Mouse (Mus musculus) heart, embryonic 12.5 days (tissue): ENCODE measurements at regions not wholly inside any gene's neighbourhood (a gene's known extent, or its start where the extent isn't known, plus 50 kb on each side); places are given as distances from the start of the nearest gene placed in this dataset.

Experiments
- ATAC-seq: fragments of 200-750 bp; cut with Nextera tagmentation; 2 replicates; pipeline ENCODE4 v1.8.0; 2017; ENCODE audit warnings: moderate TSS enrichment, moderate library complexity; ENCODE audit not compliant: insufficient number of reproducible peaks, low FRiP score
- H3K27ac ChIP-seq: fragments of 300-500 bp; sonication (generic); 2 replicates; pipeline ENCODE4 v1.5.1; 2016; ENCODE audit warnings: mild to moderate bottlenecking, moderate library complexity; ENCODE audit not compliant: poor library complexity, severe bottlenecking
- H3K27me3 ChIP-seq: fragments of 300-500 bp; sonication (generic); replicated peaks from 2 replicates; pipeline ENCODE4 v1.6.1; 2016; ENCODE audit warnings: mild to moderate bottlenecking, moderate library complexity
- H3K36me3 ChIP-seq: fragments of 300-500 bp; sonication (generic); 2 replicates; pipeline ENCODE4 v1.6.1; 2016; ENCODE audit warnings: mild to moderate bottlenecking, moderate library complexity
- H3K4me1 ChIP-seq: fragments of 300-500 bp; sonication (generic); replicated peaks from 2 replicates; pipeline ENCODE4 v1.6.1; 2016; ENCODE audit warnings: mild to moderate bottlenecking
- H3K4me2 ChIP-seq: fragments of 300-500 bp; sonication (generic); 2 replicates; pipeline ENCODE4 v1.6.1; 2016; ENCODE audit warnings: mild to moderate bottlenecking, moderate library complexity
- H3K4me3 ChIP-seq: fragments of 300-500 bp; sonication (generic); 2 replicates; pipeline ENCODE4 v1.5.1; 2016; ENCODE audit warnings: mild to moderate bottlenecking
- H3K9ac ChIP-seq: fragments of 300-500 bp; sonication (generic); 2 replicates; pipeline ENCODE4 v1.6.1; 2016; ENCODE audit warnings: mild to moderate bottlenecking, moderate library complexity
- H3K9me3 ChIP-seq: fragments of 300-500 bp; sonication (generic); replicated peaks from 2 replicates; pipeline ENCODE4 v1.6.1; 2016; ENCODE audit warnings: mild to moderate bottlenecking, moderate library complexity
- WGBS: fragments of 180-500 bp; shearing (Covaris S2); methylation state at CpG from one replicate; pipeline ENCODE4 v1.1.7; 2016; 5-methylcytosine and 5-hydroxymethylcytosine counted together

DNA sequence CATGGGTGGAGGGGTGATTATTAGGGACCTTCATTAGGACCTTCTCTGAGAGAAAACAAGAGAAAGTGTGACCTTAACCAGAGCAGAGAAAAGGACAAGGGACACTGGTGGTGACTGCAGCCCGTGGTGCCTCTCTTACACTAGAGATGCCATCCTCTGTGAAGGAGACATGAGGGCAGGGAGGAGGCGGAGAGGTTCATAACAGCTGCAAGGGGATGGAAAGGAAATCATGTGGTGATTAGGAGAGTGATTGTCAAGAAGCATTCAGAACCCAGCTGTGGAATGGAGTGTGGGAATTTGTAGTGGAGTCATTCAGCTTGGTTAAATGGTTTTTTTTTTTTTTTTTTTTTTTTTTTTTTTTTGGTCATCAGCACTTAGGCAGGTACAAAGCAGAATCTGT is 64.7 kb upstream of the Dnah5 start:
- no peak overlapping the region for H3K4me3 ChIP-seq
- peaks cover 5% of the 10 kb centered on the region for H3K4me1 ChIP-seq
- H3K4me2 ChIP-seq = no peak overlapping the region
- 0 out of 2 replicates have a peak, but pooled peaks cover 4% of the 10 kb centered on the region for H3K9me3 ChIP-seq
- H3K36me3 ChIP-seq = no peaks in the 10 kb centered on the region
- H3K27me3 ChIP-seq = no peaks in the 10 kb centered on the region
- H3K9ac ChIP-seq = no peak overlapping the region
- H3K27ac ChIP-seq = no peak overlapping the region
- no peak for ATAC-seq
- 66% methylated on average over 2 of the region's 2 CpGs for WGBS

- H3K4me2 ChIP-seq = no peak overlapping the region
- H3K27me3 ChIP-seq = no peaks in the 10 kb centered on the region
- no peaks in the 10 kb centered on the region for H3K36me3 ChIP-seq
- H3K4me1 ChIP-seq = no peaks in the 10 kb centered on the region
- H3K9me3 ChIP-seq = 0 out of 2 replicates have a peak, but pooled peaks cover 4% of the 10 kb centered on the region
- no peak overlapping the region for H3K27ac ChIP-seq
- H3K9ac ChIP-seq = no peak overlapping the region
- ATAC-seq = no peak
- H3K4me3 ChIP-seq = no peak overlapping the region
- WGBS = 91% methylated on average over 8 of the region's 8 CpGs
Measured at GRCm38 (mm10) chr15:28140301-28140700, 63.3 kb upstream of the Dnah5 start.

DNA sequence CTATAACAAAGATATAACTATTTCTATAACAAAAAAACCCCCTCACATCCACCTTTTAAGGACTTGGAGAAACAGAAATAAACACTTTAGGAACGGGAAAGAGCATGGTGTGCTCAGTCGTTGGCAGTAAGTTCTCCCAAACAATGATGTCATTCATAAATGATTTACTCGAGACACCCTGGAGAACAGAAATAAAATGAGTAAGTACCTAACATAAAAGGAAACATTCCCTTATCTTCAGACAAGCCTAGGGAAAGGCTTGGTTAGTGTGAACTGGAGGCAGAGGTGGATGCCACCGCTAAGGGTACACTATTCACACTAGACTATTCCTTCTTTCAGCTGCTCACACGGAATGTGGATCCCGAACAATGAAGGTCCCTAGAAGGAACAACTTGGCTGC is 62.2 kb upstream of the Dnah5 start:
- H3K9me3 ChIP-seq = 0 out of 2 replicates have a peak, but pooled peaks cover 4% of the 10 kb centered on the region
- H3K4me3 ChIP-seq = no peak overlapping the region
- ATAC-seq = no peak
- no peaks in the 10 kb centered on the region for H3K27me3 ChIP-seq
- no peak overlapping the region for H3K9ac ChIP-seq
- no peaks in the 10 kb centered on the region for H3K36me3 ChIP-seq
- no peaks in the 10 kb centered on the region for H3K4me1 ChIP-seq
- H3K4me2 ChIP-seq = no peak overlapping the region
- WGBS = 57% methylated on average over 6 of the region's 6 CpGs
- H3K27ac ChIP-seq = no peak overlapping the region

DNA sequence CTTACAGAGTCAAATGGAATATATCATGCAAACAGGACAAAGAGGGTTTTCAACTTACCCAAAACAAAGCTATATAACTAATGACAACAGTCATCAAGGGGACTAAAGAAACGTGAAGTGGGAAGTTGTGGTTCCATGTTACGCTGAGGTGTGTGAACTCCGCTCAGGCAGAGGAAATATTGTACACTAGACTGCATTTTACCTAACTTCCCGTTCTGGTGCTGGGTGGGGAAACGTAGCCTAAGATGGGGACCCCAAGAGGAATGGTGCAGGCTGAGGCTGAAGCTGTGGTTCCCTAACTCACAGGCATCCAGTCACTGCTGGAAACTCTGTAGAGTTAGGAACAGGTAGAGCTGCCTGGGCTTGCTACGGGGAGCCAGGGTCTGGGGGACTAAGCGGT is 59.3 kb upstream of the Dnah5 start:
- no peak overlapping the region for H3K9ac ChIP-seq
- H3K4me2 ChIP-seq = no peak overlapping the region
- no peak overlapping the region for H3K4me3 ChIP-seq
- 0 out of 2 replicates have a peak, but pooled peaks cover 4% of the 10 kb centered on the region for H3K9me3 ChIP-seq
- ATAC-seq = no peak
- WGBS = 77% methylated on average over 7 of the region's 7 CpGs
- H3K27me3 ChIP-seq = no peaks in the 10 kb centered on the region
- H3K36me3 ChIP-seq = no peaks in the 10 kb centered on the region
- H3K27ac ChIP-seq = no peak overlapping the region
- no peaks in the 10 kb centered on the region for H3K4me1 ChIP-seq

DNA sequence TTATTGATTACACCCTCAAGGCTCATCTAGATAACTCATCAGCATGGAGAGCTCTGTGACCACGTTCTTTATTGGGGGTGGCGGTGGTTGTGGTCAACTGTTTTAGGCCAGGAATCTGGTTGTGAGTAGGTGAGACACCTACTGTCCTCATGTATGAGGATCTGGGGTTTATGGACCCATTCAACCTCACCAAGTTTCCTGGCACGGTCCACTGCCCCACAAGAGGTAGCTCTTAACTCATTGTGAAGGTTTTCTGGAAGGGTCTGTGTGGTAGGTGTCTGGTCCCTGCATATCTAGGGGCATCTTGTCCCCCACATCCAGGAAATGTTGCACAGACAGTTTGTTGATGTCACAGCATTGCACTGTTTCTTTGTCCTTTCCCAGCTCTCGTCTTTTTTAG is 58.7 kb upstream of the Dnah5 start:
- H3K27ac ChIP-seq = no peak overlapping the region
- H3K36me3 ChIP-seq = no peaks in the 10 kb centered on the region
- 0 out of 2 replicates have a peak, but pooled peaks cover 4% of the 10 kb centered on the region for H3K9me3 ChIP-seq
- ATAC-seq = no peak
- 84% methylated on average over 4 of the region's 4 CpGs for WGBS
- H3K9ac ChIP-seq = no peak overlapping the region
- no peak overlapping the region for H3K4me3 ChIP-seq
- H3K4me2 ChIP-seq = no peak overlapping the region
- H3K4me1 ChIP-seq = no peaks in the 10 kb centered on the region
- H3K27me3 ChIP-seq = no peaks in the 10 kb centered on the region

- H3K9me3 ChIP-seq = no peaks in the 10 kb centered on the region
- no peak overlapping the region for H3K27ac ChIP-seq
- H3K36me3 ChIP-seq = no peaks in the 10 kb centered on the region
- H3K9ac ChIP-seq = no peak overlapping the region
- 89% methylated on average over 2 of the region's 2 CpGs for WGBS
- no peak overlapping the region for H3K4me3 ChIP-seq
- no peak overlapping the region for H3K4me2 ChIP-seq
- no peak for ATAC-seq
- no peaks in the 10 kb centered on the region for H3K27me3 ChIP-seq
- 0 out of 2 replicates have a peak, but pooled peaks cover 6% of the 10 kb centered on the region for H3K4me1 ChIP-seq
Measured at GRCm38 (mm10) chr15:28151678-28152077, 51.9 kb upstream of the Dnah5 start.
